Mouse (Mus musculus): ENCODE measurements at regions not wholly inside any gene's neighbourhood (a gene's known extent, or its start where the extent isn't known, plus 50 kb on each side); places are given as distances from the start of the nearest gene placed in this dataset.

DNA sequence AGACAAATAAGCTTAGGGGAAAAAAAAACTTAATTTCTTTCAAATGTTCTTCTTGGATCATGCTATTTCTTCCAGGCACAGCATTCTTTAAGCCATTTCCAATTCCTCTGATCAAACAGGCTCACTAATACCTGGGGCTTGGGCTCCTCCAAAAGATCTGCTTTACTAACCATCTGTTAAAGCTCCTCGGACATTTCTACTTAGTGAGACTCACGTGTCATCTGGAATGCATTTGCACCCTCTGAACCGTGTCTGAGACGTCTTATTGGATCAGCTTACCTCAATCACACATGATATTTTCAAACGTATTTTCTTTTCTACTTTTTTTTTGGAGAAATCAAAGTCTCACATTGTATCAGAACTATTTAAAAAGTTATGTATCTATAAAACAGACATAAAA, 132.4 kb downstream of the Npr3 start:
- DNase-seq (ENCODE audit: low spot score in 2 of 2) = no peak

DNA sequence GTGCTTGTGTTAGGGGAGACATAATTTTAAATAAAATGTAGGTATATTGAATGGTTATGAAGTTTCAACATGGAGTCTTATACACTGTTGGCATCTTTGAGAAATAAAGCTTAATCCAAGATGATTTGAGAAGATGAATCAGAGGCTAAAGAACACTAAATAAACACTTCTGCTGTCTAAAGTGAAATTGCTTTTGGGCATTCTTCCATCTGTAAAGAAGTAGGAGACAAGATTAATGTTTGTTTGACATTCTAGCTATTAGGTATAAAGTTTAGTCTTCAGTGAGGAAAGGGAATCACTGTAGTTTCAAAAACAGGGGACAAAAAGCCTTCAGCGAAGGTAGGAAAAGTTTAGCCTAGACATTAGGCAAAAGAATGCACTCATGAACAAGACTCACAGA, 136.5 kb downstream of the Npr3 start:
- no peak for DNase-seq (ENCODE audit: low spot score in 2 of 2)

DNA sequence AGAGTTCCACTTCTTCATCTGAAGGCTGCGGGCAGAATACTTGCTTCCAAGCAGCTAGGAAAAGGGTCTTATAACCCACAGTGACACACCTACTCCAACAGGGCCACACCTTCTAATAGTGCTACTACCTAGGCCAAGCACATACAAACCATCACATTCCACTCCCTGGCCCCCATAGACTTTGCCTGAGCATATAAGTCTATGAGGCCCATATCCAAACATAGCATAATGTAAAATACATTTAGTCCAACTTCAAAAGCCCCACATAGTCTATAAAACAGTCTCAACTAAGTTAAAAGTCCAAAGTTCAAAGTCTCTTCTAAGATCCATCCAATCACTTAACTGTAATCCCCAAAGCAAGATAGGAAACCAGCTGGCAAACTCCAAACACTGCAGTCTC, 149.1 kb downstream of the Npr3 start:
- DNase-seq (ENCODE audit: low spot score in 2 of 2) = no peak

DNA sequence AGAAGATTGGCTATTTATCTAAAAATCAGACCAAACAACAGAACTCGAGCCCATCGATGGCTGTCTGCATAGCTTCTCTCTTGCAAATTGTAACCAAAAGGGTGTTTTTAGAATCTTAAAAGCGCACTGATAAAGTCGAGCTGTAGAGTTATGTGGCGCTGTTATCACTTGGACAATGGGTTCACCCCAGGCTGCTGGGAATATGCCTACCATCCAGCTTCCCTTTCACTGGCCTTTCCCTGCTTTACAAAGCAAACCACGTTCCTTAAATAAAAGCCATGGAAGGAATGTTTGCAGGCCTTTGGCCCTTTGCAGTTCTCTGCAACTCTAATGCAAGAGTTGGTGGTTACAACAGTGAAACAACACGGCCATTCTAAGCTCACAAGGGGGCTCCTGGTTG, 150.3 kb downstream of the Npr3 start:
- no peak for DNase-seq (ENCODE audit: low spot score in 2 of 2)

DNA sequence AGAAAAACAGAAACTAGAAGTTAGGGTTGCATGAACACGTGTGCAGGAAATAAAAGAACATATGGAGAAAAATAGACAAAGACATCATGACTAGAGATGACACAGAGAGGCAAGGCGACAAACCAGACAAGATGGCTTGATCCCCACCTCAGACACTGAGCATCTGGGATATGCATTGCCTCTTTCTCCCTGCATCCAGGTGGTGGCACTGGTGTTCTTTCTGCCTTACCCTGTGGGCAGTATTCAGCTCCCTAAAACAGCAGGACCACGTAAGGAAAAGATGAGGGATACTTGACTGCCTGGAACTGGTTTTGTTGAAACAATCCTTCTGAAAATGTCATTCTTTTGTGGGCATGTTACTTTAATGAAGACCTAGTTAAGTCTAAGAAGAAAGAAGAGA, 153.9 kb downstream of the Npr3 start:
- peak in 1 of 2 experiments; percentile 33 for DNase-seq (ENCODE audit: low spot score in 2 of 2)

DNA sequence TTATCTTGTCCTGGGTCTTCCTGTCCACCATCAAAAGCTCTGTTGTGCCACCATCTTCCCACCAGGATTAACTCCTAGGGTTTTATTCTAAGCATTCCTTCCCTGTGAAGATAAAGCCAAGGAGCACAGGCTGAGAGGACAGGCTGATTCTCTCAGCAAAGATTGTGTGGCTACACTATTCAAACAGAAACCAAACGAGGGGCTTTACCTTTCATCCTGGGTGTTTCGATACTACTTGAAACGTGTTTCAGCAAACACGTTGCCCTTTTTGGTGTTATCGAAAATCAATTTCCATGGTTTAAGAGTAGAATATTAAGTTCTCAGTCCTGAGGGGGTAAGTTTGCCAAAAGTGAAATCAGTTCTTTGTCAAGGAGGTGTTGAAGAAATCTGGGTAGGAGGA, 156.2 kb downstream of the Npr3 start:
- no peak for DNase-seq (ENCODE audit: low spot score in 2 of 2)

DNA sequence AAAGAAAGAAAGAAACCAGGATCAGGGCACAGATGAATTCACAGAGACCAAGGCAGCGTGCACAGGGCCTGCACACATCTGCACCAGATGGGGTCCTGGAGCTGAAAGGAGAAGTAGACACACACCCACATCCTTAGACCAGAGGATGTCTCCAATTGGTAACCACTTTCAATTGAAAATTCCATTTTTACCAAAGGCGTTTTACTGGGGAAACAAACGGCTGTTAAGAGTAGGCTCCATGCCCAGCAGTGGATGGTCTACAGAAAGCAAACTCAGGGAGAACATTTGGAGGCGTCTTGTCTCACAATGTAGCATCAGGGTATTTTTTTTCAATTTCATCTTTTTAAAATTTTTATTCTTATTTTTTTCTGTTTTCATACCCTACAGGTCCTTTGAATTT, 157.6 kb downstream of the Npr3 start:
- no peak for DNase-seq (ENCODE audit: low spot score in 2 of 2)

DNA sequence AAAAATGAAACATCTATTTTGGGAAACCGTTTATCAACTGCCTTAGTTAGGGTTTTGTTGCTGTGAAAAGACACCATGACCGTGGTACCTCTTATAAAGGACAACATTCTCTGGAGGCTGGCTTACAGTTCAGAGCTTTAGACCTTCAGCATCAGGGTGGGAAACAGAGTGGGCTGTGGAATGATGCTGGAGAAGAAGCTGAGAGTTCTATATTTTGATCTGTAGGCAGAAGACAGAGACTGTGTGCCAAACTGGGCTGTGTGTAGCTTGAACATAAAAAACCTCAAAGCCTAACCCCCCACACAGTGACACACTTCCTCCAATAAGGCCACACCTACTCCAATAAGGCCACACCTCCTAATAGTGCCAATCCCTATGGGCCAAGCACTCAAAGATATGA, 158.8 kb downstream of the Npr3 start:
- no peak for DNase-seq (ENCODE audit: low spot score in 2 of 2)

DNA sequence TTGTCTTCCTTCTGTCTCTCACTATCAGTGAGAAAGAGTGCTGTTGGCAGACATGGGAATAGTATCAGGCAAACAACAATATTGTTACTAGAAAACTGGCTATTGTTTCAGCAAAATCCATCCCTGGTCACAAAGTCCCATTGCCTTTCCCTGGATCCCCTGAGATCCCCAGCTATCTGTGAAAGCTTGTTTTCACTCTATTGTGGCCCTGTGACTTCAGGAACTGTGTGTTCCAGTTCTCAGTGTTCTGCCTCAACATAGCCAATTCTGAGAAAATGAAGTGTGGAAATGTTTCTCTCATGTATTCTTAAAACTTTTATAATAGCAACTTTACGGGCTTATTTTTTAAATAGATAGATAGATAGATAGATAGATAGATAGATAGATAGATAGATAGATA, 160.3 kb downstream of the Npr3 start:
- no peak for DNase-seq (ENCODE audit: low spot score in 2 of 2)

DNA sequence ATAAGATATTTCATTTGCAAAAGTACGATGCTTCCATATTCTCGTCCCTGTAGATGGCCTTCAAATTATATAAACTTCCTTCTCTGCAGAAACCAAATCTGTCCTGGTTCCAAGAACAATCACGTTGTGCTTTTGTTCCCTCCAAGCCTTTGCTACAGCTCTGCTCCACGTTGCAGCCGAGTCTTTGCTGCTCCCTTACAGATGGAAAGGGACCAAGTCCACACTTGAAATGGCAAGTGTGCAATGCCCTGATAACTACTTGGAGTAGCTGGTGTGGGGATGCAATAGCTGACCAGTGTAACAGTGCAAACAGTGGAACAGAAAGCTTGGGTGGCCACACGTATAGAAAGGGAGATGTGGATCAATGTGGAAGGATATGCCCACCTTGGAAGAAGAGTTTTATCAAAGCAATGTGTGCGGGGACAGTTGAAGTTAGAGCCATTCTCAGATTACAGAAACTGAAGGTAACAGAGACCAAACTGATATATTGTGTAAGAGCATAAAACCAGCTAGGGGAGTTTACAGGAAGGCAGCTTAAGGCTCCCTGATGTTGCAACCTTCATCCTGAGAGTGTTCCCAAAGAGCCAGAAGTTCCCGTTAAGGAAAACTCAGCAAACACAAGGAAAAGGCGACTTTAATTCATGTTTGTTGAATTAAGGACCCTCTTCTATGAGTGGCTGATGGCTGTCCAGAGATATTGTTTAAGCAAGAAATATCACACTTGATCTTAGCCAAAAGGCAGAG, 161.3 kb downstream of the Npr3 start:
- DNase-seq (ENCODE audit: low spot score in 2 of 2) = no peak

DNA sequence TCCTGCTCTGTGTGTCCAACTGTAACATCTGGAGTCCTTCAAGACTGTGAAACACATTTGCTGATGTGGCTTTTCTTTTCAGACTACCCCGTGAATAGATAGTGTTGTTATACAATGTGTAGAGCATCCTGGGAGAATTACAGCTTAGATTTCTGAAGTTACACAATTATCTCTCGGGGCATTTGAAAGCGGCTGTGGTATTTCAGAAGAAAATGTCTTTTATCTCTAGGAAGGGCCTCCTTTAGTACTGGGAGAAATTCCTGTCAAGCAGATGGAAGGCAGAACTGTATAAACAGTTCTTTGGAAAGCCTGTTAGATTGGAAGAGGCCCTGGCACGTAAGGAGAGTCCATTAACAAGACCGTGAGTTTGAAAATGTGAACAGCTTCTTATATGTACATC, 162.2 kb downstream of the Npr3 start:
- DNase-seq (ENCODE audit: low spot score in 2 of 2) = no peak

DNA sequence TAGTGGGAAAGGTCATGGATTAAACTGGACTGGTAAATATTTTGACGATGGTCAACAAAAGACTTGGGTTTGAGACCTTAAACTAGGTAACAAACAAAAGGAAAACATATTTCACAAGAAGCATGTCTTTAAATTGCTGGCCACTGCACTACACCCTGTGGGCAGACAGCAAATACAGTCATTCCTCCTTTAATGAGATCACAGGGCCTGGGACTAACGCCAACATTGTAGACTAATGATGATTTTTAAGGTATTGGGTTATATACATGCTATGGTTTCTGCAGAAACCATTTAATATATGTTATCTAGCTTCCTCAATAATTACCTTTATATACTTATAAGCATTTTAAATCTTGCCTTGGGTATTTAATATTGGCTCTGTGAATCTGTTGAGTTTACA, 162.8 kb downstream of the Npr3 start:
- DNase-seq (ENCODE audit: low spot score in 2 of 2) = no peak

DNA sequence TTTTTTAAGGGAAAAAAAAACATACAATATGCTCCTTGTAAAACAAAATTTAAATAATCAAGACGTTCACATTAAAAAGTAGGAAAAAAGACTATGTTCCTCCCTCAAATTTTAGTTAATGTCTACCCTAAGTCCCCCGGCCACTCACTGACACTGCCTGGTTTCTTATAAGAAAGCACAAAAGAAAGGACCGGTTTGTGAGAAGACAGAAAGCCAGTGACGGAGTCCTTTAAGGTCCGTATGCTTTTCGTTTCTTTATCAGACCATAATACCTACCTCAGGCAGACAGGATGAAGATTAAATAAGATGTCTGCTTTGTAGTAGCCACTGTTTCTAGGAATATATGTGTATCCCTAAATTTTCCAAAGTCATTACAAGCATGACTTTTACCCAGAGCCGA, 164.3 kb downstream of the Npr3 start:
- no peak for DNase-seq (ENCODE audit: low spot score in 2 of 2)

DNA sequence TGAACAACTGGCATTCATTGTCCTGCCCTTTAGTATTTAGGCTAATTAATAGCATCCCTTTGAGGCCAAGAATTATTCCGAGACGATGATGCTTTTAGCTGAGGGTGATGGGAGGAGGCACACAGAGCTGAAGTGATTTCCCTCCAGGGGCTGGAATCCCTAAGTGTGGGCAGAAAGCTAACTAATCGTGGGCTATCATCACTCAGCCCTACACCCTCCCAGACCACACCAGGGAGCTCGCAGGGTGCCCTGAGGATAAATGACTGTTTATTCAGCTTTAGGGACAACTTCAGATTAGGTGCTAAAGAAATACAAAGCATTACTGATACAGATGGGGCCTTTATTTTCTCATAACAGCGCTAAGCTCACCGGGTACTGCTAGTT, 164.7 kb downstream of the Npr3 start:
- no peak for DNase-seq (ENCODE audit: low spot score in 2 of 2)

DNA sequence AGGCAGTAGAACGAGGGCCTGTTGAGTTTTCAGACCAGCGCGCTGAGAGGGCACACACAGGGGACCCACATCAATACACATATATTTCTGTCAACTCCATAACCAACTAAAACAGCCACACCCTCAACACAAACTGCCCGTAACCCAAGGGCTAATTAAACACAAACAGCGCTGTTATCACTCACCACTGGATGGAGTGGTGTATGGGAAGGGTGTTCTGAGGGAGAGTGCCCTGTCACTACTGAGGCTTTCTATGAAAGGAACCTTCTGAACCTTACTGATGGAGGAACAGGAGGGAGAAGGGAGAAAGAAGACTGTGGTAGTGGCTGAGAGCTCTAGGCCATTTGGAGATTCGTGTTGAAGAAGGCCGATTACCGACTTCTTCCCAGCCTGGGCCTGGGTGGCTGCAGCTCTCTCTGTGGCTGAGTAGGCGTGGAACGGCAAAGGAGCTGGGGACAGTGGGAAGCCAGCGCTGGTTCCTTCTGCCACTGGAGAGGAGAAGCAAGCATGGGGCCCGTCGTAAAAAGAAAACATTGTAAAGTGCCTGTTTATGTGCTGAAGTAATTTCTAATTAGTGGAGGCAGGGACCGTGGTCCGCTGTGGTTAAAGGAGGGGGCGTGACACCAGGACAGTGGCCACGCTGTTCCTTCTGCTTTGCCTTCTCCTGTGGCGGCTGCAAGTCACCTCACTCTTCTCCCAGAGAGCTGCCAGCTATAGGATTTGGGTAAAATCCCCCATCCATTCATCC, 165.3 kb downstream of the Npr3 start:
- no peak for DNase-seq (ENCODE audit: low spot score in 2 of 2)

DNA sequence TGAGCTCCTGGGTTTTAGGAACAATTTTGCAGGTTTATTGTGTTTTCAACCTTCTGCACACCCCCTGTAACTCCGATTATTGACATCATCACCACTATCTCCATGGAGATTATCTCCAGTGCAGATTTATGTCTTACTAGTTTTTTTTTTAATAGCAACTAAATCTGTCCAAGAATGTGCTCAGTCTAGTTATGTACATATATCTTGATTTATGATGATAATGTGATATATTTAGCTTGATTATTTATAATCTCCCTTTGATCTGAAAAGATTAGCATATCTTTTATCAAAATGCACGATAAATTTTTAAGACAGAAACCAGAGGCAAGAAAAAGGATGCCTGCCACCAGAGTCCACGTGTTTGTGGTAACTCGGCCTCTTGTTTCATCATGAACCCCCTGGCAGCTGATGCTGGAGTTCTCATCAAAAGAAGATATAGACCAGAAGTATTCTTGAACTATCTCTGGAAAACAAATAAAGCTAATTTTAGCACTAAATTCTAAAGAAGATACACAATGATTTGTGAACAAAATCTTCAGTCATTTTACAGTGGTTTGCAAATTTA, 169.6 kb downstream of the Npr3 start:
- DNase-seq (ENCODE audit: low spot score in 2 of 2) = no peak

DNA sequence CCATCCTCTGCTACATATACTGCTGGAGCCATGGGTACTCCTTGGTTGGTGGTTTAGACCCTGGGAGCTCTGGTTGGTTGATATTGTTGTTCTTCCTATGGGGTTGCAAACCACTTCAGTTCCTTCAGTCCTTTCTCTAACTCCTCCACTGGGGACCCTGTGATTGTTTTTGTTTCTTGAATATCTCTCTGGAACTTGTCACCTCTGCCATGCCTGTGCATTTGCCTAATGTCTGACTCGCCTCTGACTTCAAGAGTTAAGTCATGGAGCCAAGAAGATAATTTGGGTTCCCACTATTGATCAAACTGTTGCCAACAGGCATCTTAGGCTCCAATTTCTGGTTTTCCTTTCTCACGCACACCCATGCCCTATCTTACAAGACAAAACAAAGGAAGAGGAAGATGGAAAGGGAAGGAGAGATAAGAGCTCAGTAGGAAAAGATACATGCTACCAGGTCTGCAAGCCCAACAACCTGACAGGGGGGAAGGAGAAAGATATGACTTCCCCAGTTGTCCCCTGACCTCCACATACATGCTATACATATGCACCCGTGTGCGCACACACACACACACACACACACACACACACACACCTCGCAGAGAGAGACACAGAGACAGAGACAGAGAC, 172.3 kb downstream of the Npr3 start:
- no peak for DNase-seq (ENCODE audit: low spot score in 2 of 2)

DNA sequence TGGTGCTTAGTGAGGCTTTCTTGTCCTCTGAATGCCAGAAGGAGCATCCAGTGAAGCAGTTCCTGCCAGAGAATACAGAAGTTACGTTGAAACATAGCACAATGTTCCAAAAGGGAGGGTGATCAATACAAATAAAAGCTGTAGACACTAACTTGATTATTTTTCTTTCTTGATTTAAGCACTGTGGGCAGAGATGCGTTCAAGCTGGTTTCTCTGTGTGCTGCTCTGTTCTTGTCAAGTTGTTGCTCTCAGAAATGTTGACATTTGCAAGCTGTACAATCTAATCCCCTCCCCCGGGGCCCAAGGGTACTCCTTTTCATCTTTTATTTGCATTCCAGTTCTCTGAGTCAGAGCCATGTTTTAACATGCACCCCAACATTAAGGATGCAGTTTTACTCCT, 177.7 kb downstream of the Npr3 start:
- no peak for DNase-seq (ENCODE audit: low spot score in 2 of 2)

DNA sequence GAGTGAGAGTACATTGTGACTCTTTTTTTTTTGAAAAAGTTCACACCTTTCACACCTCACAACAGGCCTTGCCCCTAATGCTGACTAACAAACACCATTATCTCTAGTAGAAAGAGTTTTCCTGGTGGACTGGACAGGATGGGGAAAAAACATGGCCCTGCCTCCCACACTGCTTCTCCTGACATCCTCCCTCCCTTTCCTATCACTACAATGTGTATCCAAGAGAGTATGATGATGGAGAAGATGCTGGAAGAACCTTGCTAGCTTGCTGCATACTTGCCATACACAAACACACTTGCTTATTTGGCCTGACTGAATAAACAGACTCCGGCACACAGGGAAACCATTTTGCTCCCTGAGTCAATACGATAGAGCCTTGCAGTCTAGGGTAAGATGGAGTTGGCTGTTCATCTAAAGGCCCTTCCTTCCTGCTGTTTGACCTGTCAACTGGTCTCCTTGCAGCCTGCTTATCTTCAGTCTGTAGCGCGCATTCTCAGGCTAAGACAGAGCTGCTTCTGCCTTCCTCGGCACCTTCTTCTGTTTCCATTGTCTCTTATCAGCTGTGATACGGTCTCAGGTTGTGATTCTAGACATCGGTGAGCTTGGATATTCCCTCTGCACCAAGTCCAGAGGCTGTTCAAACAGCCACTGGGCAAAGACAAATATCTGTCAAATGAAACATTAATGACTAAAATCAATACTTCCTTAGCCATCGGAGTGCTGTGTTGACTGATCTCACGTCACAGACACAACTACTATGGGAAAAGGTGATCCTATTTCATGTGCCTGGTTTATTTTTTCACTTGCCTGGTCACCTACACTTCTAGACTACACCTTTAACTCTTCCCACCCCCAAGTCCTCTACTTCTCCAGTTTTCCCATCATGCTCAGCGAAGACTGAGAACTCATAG, 181.2 kb downstream of the Npr3 start:
- no peak for DNase-seq (ENCODE audit: low spot score in 2 of 2)

DNA sequence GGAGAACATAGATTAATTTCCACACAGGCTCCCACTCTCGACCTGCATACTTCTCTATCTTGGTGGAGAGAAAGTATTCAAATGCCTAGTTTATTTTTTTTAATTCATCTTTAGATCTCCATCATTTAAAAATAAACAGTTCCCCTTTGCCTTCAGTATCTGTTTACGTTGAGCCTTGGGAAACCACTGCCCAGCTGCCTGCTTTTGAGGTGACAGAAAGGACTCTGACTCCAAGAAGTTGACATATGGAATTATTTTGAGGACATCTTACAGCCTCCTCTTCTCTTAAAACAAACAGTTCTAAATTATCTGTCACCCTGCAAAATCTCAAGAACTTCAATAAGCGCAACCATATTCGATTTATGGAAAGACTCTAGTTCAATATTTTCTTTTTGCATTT, 186.4 kb downstream of the Npr3 start:
- no peak for DNase-seq (ENCODE audit: low spot score in 2 of 2)

DNA sequence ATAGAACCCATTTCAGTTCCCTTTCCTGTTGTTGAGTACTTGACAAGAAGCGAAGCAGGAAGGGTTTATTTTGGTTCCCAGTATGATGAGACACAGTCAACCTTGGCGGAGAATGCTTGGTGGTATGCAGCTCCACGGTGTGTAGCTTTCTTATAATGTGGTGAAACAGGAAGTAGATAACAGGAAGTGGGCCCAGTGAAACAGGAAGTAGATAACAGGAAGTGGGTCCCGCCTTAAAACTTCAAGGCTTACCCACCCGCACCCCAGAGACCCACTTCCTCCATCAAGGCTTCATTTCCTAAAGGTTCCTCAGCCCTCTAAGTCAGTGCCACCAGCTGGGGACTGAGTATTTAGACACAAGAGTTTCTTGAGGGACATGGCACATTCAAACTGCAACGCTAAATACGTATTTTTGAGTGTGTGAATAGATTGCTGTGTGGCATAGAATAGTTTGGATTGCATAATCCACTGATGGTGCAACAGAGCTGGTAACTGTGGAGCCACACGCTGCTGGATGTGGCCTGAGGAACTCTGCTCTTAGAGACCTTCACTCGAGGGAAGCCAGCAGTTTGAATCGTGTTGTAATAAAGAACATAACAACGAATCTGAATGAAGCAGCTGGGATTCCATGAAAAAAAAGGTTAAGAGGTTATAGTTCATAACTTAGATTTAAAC, 190.8 kb downstream of the Npr3 start:
- DNase-seq (ENCODE audit: low spot score in 2 of 2) = no peak

Measured in gastrocnemius, postnatal 4 days (tissue).